Mouse (Mus musculus) liver, adult 2 months (tissue): ENCODE measurements around the gene Zdhhc3.

ENCODE experiments used
- CTCF ChIP-seq: fragments of 200-500 bp; IDR thresholded peaks from 2 replicates; pipeline ENCODE4 v1.5.1; 2011; ENCODE audit warnings: low read depth, low read length, control low read depth
- POLR2A ChIP-seq: fragments of 200-500 bp; IDR thresholded peaks from 2 replicates; pipeline ENCODE4 v1.6.1; 2011; ENCODE audit warnings: low read length, control low read depth; ENCODE audit not compliant: insufficient read depth; ENCODE audit errors: extremely low read depth

GRCm38 (mm10) chr9:123158125-123158836 lies 45.3 kb upstream of the Zdhhc3 start:
- peak; percentile 45 for TF ChIP-seq CTCF
- no peak for TF ChIP-seq POLR2A
